Mouse (Mus musculus): ENCODE measurements around the gene Svop. TPM values are rescaled to one million over a fixed set of nuclear protein-coding genes. Genes with fewer than 3 reads are reported as not detected.

Gene Svop
- polyA plus RNA-seq, 1 experiment, result 27.0 TPM

GRCm38 (mm10) chr5:114015121-114015520, 76.2 kb downstream of the Svop start:
- no peaks in the 10 kb centered on the region for H3K27me3 ChIP-seq (ENCODE audit: control insufficient read depth, insufficient read depth, low read length)
- H3K4me3 ChIP-seq (ENCODE audit: control insufficient read depth, low read depth, low read length), result no peak overlapping the region
- no peaks in the 10 kb centered on the region for H3K4me1 ChIP-seq (ENCODE audit: control insufficient read depth, insufficient read depth, low read length)
- no peak overlapping the region for H3K27ac ChIP-seq (ENCODE audit: control insufficient read depth, insufficient read depth, low read depth, low read length)
- H3K36me3 ChIP-seq (ENCODE audit: control insufficient read depth, insufficient read depth, low read length), result no peaks in the 10 kb centered on the region
- no peak for TF ChIP-seq CTCF (IDR thresholded peaks at IDR 0.05; ENCODE audit: control insufficient read depth, insufficient read depth, insufficient replicate concordance, low read depth, low read length)
- TF ChIP-seq POLR2A (IDR thresholded peaks at IDR 0.05; ENCODE audit: control insufficient read depth, low read depth, low read length), result no peak

GRCm38 (mm10) chr5:114009049-114009448, 82.3 kb downstream of the Svop start:
- no peak for TF ChIP-seq CTCF (IDR thresholded peaks at IDR 0.05; ENCODE audit: control insufficient read depth, insufficient read depth, insufficient replicate concordance, low read depth, low read length)
- no peak for TF ChIP-seq POLR2A (IDR thresholded peaks at IDR 0.05; ENCODE audit: control insufficient read depth, low read depth, low read length)
- Histone ChIP-seq H3K27me3 (ENCODE audit: control insufficient read depth, insufficient read depth, low read length) (no peaks in the 10 kb centered on the region), H3K27ac (ENCODE audit: control insufficient read depth, insufficient read depth, low read depth, low read length) (no peak overlapping the region), H3K4me3 (ENCODE audit: control insufficient read depth, low read depth, low read length) (no peak overlapping the region), H3K36me3 (ENCODE audit: control insufficient read depth, insufficient read depth, low read length) (no peaks in the 10 kb centered on the region), H3K4me1 (ENCODE audit: control insufficient read depth, insufficient read depth, low read length) (peaks cover 4% of the 10 kb centered on the region)

GRCm38 (mm10) chr5:114007753-114008453, 83.5 kb downstream of the Svop start:
- TF ChIP-seq POLR2A (IDR thresholded peaks at IDR 0.05; ENCODE audit: control insufficient read depth, low read depth, low read length) (no peak), CTCF (IDR thresholded peaks at IDR 0.05; ENCODE audit: control insufficient read depth, insufficient read depth, insufficient replicate concordance, low read depth, low read length) (no peak)
- no peak overlapping the region for H3K4me3 ChIP-seq (ENCODE audit: control insufficient read depth, low read depth, low read length)
- no peak overlapping the region for H3K27ac ChIP-seq (ENCODE audit: control insufficient read depth, insufficient read depth, low read depth, low read length)
- no peaks in the 10 kb centered on the region for H3K27me3 ChIP-seq (ENCODE audit: control insufficient read depth, insufficient read depth, low read length)
- no peaks in the 10 kb centered on the region for H3K36me3 ChIP-seq (ENCODE audit: control insufficient read depth, insufficient read depth, low read length)
- peaks cover 4% of the 10 kb centered on the region for H3K4me1 ChIP-seq (ENCODE audit: control insufficient read depth, insufficient read depth, low read length)

GRCm38 (mm10) chr5:114006974-114007373, 84.4 kb downstream of the Svop start:
- H3K36me3 ChIP-seq (ENCODE audit: control insufficient read depth, insufficient read depth, low read length), result no peaks in the 10 kb centered on the region
- H3K27ac ChIP-seq (ENCODE audit: control insufficient read depth, insufficient read depth, low read depth, low read length), result no peak overlapping the region
- no peak overlapping the region for H3K4me3 ChIP-seq (ENCODE audit: control insufficient read depth, low read depth, low read length)
- no peaks in the 10 kb centered on the region for H3K27me3 ChIP-seq (ENCODE audit: control insufficient read depth, insufficient read depth, low read length)
- H3K4me1 ChIP-seq (ENCODE audit: control insufficient read depth, insufficient read depth, low read length), result peaks cover 4% of the 10 kb centered on the region
- TF ChIP-seq CTCF (IDR thresholded peaks at IDR 0.05; ENCODE audit: control insufficient read depth, insufficient read depth, insufficient replicate concordance, low read depth, low read length) (no peak), POLR2A (IDR thresholded peaks at IDR 0.05; ENCODE audit: control insufficient read depth, low read depth, low read length) (no peak)

- Histone ChIP-seq H3K36me3 (ENCODE audit: control insufficient read depth, insufficient read depth, low read length) (no peaks in the 10 kb centered on the region), H3K27ac (ENCODE audit: control insufficient read depth, insufficient read depth, low read depth, low read length) (no peak overlapping the region), H3K27me3 (ENCODE audit: control insufficient read depth, insufficient read depth, low read length) (no peaks in the 10 kb centered on the region), H3K4me1 (ENCODE audit: control insufficient read depth, insufficient read depth, low read length) (peaks cover 4% of the 10 kb centered on the region), H3K4me3 (ENCODE audit: control insufficient read depth, low read depth, low read length) (no peak overlapping the region)
- TF ChIP-seq CTCF (IDR thresholded peaks at IDR 0.05; ENCODE audit: control insufficient read depth, insufficient read depth, insufficient replicate concordance, low read depth, low read length) (no peak), POLR2A (IDR thresholded peaks at IDR 0.05; ENCODE audit: control insufficient read depth, low read depth, low read length) (no peak)
These were observed 86.3 kb downstream of the Svop start for GRCm38 (mm10) chr5:114005100-114005499.

GRCm38 (mm10) chr5:114004573-114004972, 86.8 kb downstream of the Svop start:
- Histone ChIP-seq H3K4me3 (ENCODE audit: control insufficient read depth, low read depth, low read length) (no peak overlapping the region), H3K27me3 (ENCODE audit: control insufficient read depth, insufficient read depth, low read length) (no peaks in the 10 kb centered on the region), H3K4me1 (ENCODE audit: control insufficient read depth, insufficient read depth, low read length) (peaks cover under 1% of the 10 kb centered on the region), H3K27ac (ENCODE audit: control insufficient read depth, insufficient read depth, low read depth, low read length) (no peak overlapping the region), H3K36me3 (ENCODE audit: control insufficient read depth, insufficient read depth, low read length) (no peaks in the 10 kb centered on the region)
- TF ChIP-seq CTCF (IDR thresholded peaks at IDR 0.05; ENCODE audit: control insufficient read depth, insufficient read depth, insufficient replicate concordance, low read depth, low read length), result no peak
- no peak for TF ChIP-seq POLR2A (IDR thresholded peaks at IDR 0.05; ENCODE audit: control insufficient read depth, low read depth, low read length)

- TF ChIP-seq CTCF (IDR thresholded peaks at IDR 0.05; ENCODE audit: control insufficient read depth, insufficient read depth, insufficient replicate concordance, low read depth, low read length) (no peak), POLR2A (IDR thresholded peaks at IDR 0.05; ENCODE audit: control insufficient read depth, low read depth, low read length) (no peak)
- H3K4me3 ChIP-seq (ENCODE audit: control insufficient read depth, low read depth, low read length), result no peak within 1 kb of the TSS
- no peak within 1 kb of the TSS for H3K27ac ChIP-seq (ENCODE audit: control insufficient read depth, insufficient read depth, low read depth, low read length)
- no peaks in the 10 kb centered on the region; the same call in 1 of the 2 replicates for H3K4me1 ChIP-seq (ENCODE audit: control insufficient read depth, insufficient read depth, low read length)
- H3K27me3 ChIP-seq (ENCODE audit: control insufficient read depth, insufficient read depth, low read length), result no peaks in the 10 kb centered on the region
- no peaks in the 10 kb centered on the region for H3K36me3 ChIP-seq (ENCODE audit: control insufficient read depth, insufficient read depth, low read length)
These were observed 87.8 kb downstream of the Svop start, which contains the start of gene Dao for GRCm38 (mm10) chr5:114003542-114003941. Gene Dao (plus strand): TSS chr5:114003703.
